Mouse (Mus musculus) forebrain, embryonic 15.5 days (tissue): ENCODE results near the gene Esrrg. TPM values are rescaled to one million over a fixed set of nuclear protein-coding genes. Genes with fewer than 3 reads are reported as not detected.

Source experiments
- ATAC-seq: fragments of 200-750 bp; cut with Nextera tagmentation; replicated peaks from 2 replicates; pipeline ENCODE4 v1.8.0; 2017; ENCODE audit warnings: mild to moderate bottlenecking, moderate TSS enrichment, moderate library complexity
- H3K27ac ChIP-seq: fragments of 300-500 bp; sonication (generic); replicated peaks from 2 replicates; pipeline ENCODE4 v1.5.1; 2015; ENCODE audit warnings: mild to moderate bottlenecking, inconsistent platforms
- H3K27me3 ChIP-seq: fragments of 300-500 bp; sonication (generic); 2 replicates; pipeline ENCODE4 v1.6.1; 2015; ENCODE audit warnings: inconsistent platforms
- H3K36me3 ChIP-seq: fragments of 300-500 bp; sonication (generic); 2 replicates; pipeline ENCODE4 v1.6.1; 2015; ENCODE audit warnings: mild to moderate bottlenecking, inconsistent platforms
- H3K4me1 ChIP-seq: fragments of 300-500 bp; sonication (generic); 2 replicates; pipeline ENCODE4 v1.6.1; 2015; ENCODE audit warnings: inconsistent platforms
- H3K4me2 ChIP-seq: fragments of 300-500 bp; sonication (generic); replicated peaks from 2 replicates; pipeline ENCODE4 v1.6.1; 2015; ENCODE audit warnings: mild to moderate bottlenecking, inconsistent platforms
- H3K4me3 ChIP-seq: fragments of 300-500 bp; sonication (generic); 2 replicates; pipeline ENCODE4 v1.5.1; 2015; ENCODE audit warnings: mild to moderate bottlenecking, inconsistent platforms
- H3K9ac ChIP-seq: fragments of 300-500 bp; sonication (generic); replicated peaks from 2 replicates; pipeline ENCODE4 v1.6.1; 2015; ENCODE audit warnings: mild to moderate bottlenecking, inconsistent platforms
- H3K9me3 ChIP-seq: fragments of 300-500 bp; sonication (generic); 2 replicates; pipeline ENCODE4 v1.6.1; 2016; ENCODE audit warnings: inconsistent platforms
- WGBS: fragments of 180-500 bp; shearing (Covaris S2); methylation state at CpG from one replicate; pipeline ENCODE4 v1.1.7; 2015; ENCODE audit warnings: mixed read lengths; 5-methylcytosine and 5-hydroxymethylcytosine counted together
- polyA plus RNA-seq: library from polyadenylated mRNA; unstranded; fragments of >200 nt; fragmentation: Nextera tagmentation; extraction: Ambion mirVana; gene quantifications from 2 replicates; pipeline ENCODE4 v1.2.1, GENCODE M21; 2015

Gene Esrrg
- polyA plus RNA-seq, 1 experiment from 2014 or later: 9.9 TPM

GRCm38 (mm10) chr1:187902176-187902575 is 293.6 kb downstream of the Esrrg start:
- WGBS: 83% methylated on average over 3 of the region's 3 CpGs
- no peak overlapping the region for H3K9ac ChIP-seq
- ATAC-seq: no peak

GRCm38 (mm10) chr1:187904731-187905130 is 296.1 kb downstream of the Esrrg start:
- WGBS: 61% methylated on average over 4 of the region's 4 CpGs
- H3K27me3 ChIP-seq: no peaks in the 10 kb centered on the region

More at GRCm38 (mm10) chr1:187902176-187902575, 293.6 kb downstream of the Esrrg start:
- H3K4me1 ChIP-seq: no peaks in the 10 kb centered on the region
- no peaks in the 10 kb centered on the region for H3K9me3 ChIP-seq
- H3K36me3 ChIP-seq: no peaks in the 10 kb centered on the region
- no peaks in the 10 kb centered on the region for H3K27me3 ChIP-seq
- no peak overlapping the region for H3K4me3 ChIP-seq
- H3K4me2 ChIP-seq: no peak overlapping the region
- no peak overlapping the region for H3K27ac ChIP-seq

GRCm38 (mm10) chr1:187907407-187907806 is 298.8 kb downstream of the Esrrg start:
- Histone ChIP-seq H3K4me3 (no peak overlapping the region), H3K27me3 (no peaks in the 10 kb centered on the region), H3K9ac (no peak overlapping the region), H3K4me1 (no peaks in the 10 kb centered on the region), H3K36me3 (no peaks in the 10 kb centered on the region), H3K27ac (no peak overlapping the region), H3K4me2 (no peak overlapping the region), H3K9me3 (no peaks in the 10 kb centered on the region)
- no peak for ATAC-seq
- WGBS: 55% methylated on average over 7 of the region's 7 CpGs

More at GRCm38 (mm10) chr1:187904731-187905130, 296.1 kb downstream of the Esrrg start:
- ATAC-seq: no peak
- Histone ChIP-seq H3K4me3 (no peak overlapping the region), H3K9me3 (no peaks in the 10 kb centered on the region), H3K27ac (no peak overlapping the region), H3K4me2 (no peak overlapping the region), H3K36me3 (no peaks in the 10 kb centered on the region), H3K9ac (no peak overlapping the region), H3K4me1 (no peaks in the 10 kb centered on the region)

GRCm38 (mm10) chr1:187907871-187908270 is 299.3 kb downstream of the Esrrg start:
- no peak overlapping the region for H3K4me2 ChIP-seq
- 0% methylated on average over 3 of the region's 3 CpGs for WGBS

GRCm38 (mm10) chr1:187910718-187911117 is 302.1 kb downstream of the Esrrg start:
- Histone ChIP-seq H3K4me1 (no peaks in the 10 kb centered on the region), H3K36me3 (no peaks in the 10 kb centered on the region), H3K27ac (no peak overlapping the region), H3K9me3 (no peaks in the 10 kb centered on the region), H3K27me3 (no peaks in the 10 kb centered on the region), H3K4me2 (no peak overlapping the region), H3K9ac (no peak overlapping the region), H3K4me3 (no peak overlapping the region)
- 88% methylated on average over 7 of the region's 7 CpGs for WGBS
- no peak for ATAC-seq

More at GRCm38 (mm10) chr1:187907871-187908270, 299.3 kb downstream of the Esrrg start:
- Histone ChIP-seq H3K4me1 (no peaks in the 10 kb centered on the region), H3K36me3 (no peaks in the 10 kb centered on the region), H3K9ac (no peak overlapping the region), H3K4me3 (no peak overlapping the region), H3K27ac (no peak overlapping the region), H3K9me3 (no peaks in the 10 kb centered on the region), H3K27me3 (no peaks in the 10 kb centered on the region)
- ATAC-seq: no peak

GRCm38 (mm10) chr1:187911201-187911600 is 302.6 kb downstream of the Esrrg start:
- no peak overlapping the region for H3K27ac ChIP-seq
- WGBS: 85% methylated on average over 6 of the region's 6 CpGs
- H3K27me3 ChIP-seq: no peaks in the 10 kb centered on the region
- no peaks in the 10 kb centered on the region for H3K36me3 ChIP-seq
- no peak for ATAC-seq
- H3K4me2 ChIP-seq: no peak overlapping the region
- no peaks in the 10 kb centered on the region for H3K4me1 ChIP-seq
- no peak overlapping the region for H3K4me3 ChIP-seq
- H3K9me3 ChIP-seq: no peaks in the 10 kb centered on the region
- H3K9ac ChIP-seq: no peak overlapping the region

GRCm38 (mm10) chr1:187918303-187918702 is 309.7 kb downstream of the Esrrg start:
- no peaks in the 10 kb centered on the region for H3K9me3 ChIP-seq
- no peaks in the 10 kb centered on the region for H3K27me3 ChIP-seq
- no peak overlapping the region for H3K4me2 ChIP-seq
- H3K4me3 ChIP-seq: no peak overlapping the region
- peaks cover 7% of the 10 kb centered on the region; the same call in 1 of the 2 replicates for H3K4me1 ChIP-seq
- WGBS: 16% methylated on average over 6 of the region's 6 CpGs
- no peaks in the 10 kb centered on the region for H3K36me3 ChIP-seq
- ATAC-seq: no peak
- no peak overlapping the region for H3K9ac ChIP-seq
- H3K27ac ChIP-seq: no peak overlapping the region

GRCm38 (mm10) chr1:187918939-187919338 is 310.3 kb downstream of the Esrrg start:
- Histone ChIP-seq H3K27me3 (no peaks in the 10 kb centered on the region), H3K9me3 (no peaks in the 10 kb centered on the region), H3K4me3 (no peak overlapping the region), H3K27ac (no peak overlapping the region), H3K4me1 (peaks cover 7% of the 10 kb centered on the region; the same call in 1 of the 2 replicates), H3K4me2 (no peak overlapping the region), H3K36me3 (no peaks in the 10 kb centered on the region), H3K9ac (no peak overlapping the region)
- no peak for ATAC-seq
- 86% methylated on average over 4 of the region's 4 CpGs for WGBS

GRCm38 (mm10) chr1:187920156-187920777 is 311.7 kb downstream of the Esrrg start:
- no peaks in the 10 kb centered on the region for H3K27me3 ChIP-seq
- H3K9ac ChIP-seq: no peak overlapping the region
- H3K4me1 ChIP-seq: peaks cover 7% of the 10 kb centered on the region; the same call in 1 of the 2 replicates
- no peaks in the 10 kb centered on the region for H3K9me3 ChIP-seq
- ATAC-seq: no peak
- H3K36me3 ChIP-seq: no peaks in the 10 kb centered on the region
- no peak overlapping the region for H3K4me2 ChIP-seq
- no peak overlapping the region for H3K4me3 ChIP-seq
- no peak overlapping the region for H3K27ac ChIP-seq
- 23% methylated on average over 5 of the region's 5 CpGs for WGBS

- no peak for ATAC-seq
- Histone ChIP-seq H3K4me2 (no peak overlapping the region), H3K4me3 (no peak overlapping the region), H3K4me1 (no peaks in the 10 kb centered on the region), H3K9me3 (no peaks in the 10 kb centered on the region), H3K27ac (no peak overlapping the region), H3K36me3 (no peaks in the 10 kb centered on the region), H3K27me3 (no peaks in the 10 kb centered on the region), H3K9ac (no peak overlapping the region)
- 40% methylated on average over 3 of the region's 3 CpGs for WGBS
Measured at GRCm38 (mm10) chr1:187931146-187931545, 322.6 kb downstream of the Esrrg start.

GRCm38 (mm10) chr1:187938652-187939051 is 330.1 kb downstream of the Esrrg start:
- H3K9ac ChIP-seq: no peak overlapping the region
- no peak overlapping the region for H3K4me2 ChIP-seq
- no peak overlapping the region for H3K4me3 ChIP-seq
- 85% methylated on average over 7 of the region's 7 CpGs for whole genome bisulfite sequencing
- no peaks in the 10 kb centered on the region for H3K9me3 ChIP-seq
- no peak for ATAC-seq
- H3K36me3 ChIP-seq: no peaks in the 10 kb centered on the region
- H3K4me1 ChIP-seq: 0 out of 2 replicates have a peak, but pooled peaks cover 5% of the 10 kb centered on the region
- no peak overlapping the region for H3K27ac ChIP-seq
- peaks cover 9% of the 10 kb centered on the region; the same call in 1 of the 2 replicates for H3K27me3 ChIP-seq

GRCm38 (mm10) chr1:187939078-187939477 is 330.5 kb downstream of the Esrrg start:
- Histone ChIP-seq H3K27me3 (peaks cover 9% of the 10 kb centered on the region; the same call in 1 of the 2 replicates), H3K4me2 (no peak overlapping the region), H3K4me3 (no peak overlapping the region), H3K4me1 (0 out of 2 replicates have a peak, but pooled peaks cover 5% of the 10 kb centered on the region), H3K36me3 (no peaks in the 10 kb centered on the region), H3K9me3 (no peaks in the 10 kb centered on the region), H3K27ac (no peak overlapping the region), H3K9ac (no peak overlapping the region)
- WGBS: 25% methylated on average over 4 of the region's 4 CpGs
- ATAC-seq: no peak

- no peak overlapping the region for H3K27ac ChIP-seq
- no peak for ATAC-seq
Measured at GRCm38 (mm10) chr1:187951506-187951905, 342.9 kb downstream of the Esrrg start.

More at GRCm38 (mm10) chr1:187951506-187951905, 342.9 kb downstream of the Esrrg start:
- Histone ChIP-seq H3K4me2 (no peak overlapping the region), H3K9me3 (no peaks in the 10 kb centered on the region), H3K4me3 (no peak overlapping the region), H3K36me3 (no peaks in the 10 kb centered on the region), H3K9ac (no peak overlapping the region), H3K27me3 (no peaks in the 10 kb centered on the region), H3K4me1 (no peaks in the 10 kb centered on the region)
- 82% methylated on average over 3 of the region's 3 CpGs for WGBS
